Mouse (Mus musculus): ENCODE results near the gene Inip. TPM values are rescaled to one million over a fixed set of nuclear protein-coding genes. Genes with fewer than 3 reads are reported as not detected.
"Not testable (repeated sequence)": the region's sequence is repeated elsewhere in the genome, so short reads cannot be mapped to it uniquely, and the experiment has no call there.

The Inip gene
- polyA plus RNA-seq, 1 experiment from 2014 or later = 78.5 TPM

DNA sequence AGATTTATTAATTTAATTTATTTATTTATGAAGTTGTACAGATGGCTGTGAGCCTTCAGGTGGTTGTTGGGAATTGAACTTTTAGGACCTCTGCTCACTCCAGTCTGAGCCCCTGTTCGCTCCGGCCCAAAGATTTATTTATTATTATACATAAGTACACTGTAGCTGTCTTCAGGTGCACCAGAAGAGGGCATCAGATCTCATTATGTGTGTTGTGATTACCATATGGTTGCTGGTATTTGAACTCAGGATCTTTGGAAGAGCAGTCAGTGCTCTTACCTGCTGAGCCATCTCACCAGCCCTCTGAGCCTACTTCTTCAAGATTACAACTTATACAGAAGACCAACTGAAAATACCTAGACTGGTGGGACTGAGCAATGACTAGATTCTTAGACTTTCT is 7.8 kb downstream of the Inip start:
- not testable (repeated sequence) for H3K27me3 ChIP-seq; H3K4me2 ChIP-seq; H3K9ac ChIP-seq (replicated peaks); H3K4me1 ChIP-seq (replicated peaks); H3K4me3 ChIP-seq (replicated peaks); H3K9me3 ChIP-seq; H3K27ac ChIP-seq; ATAC-seq (ENCODE audit: insufficient number of reproducible peaks, insufficient read depth, low FRiP score, low TSS enrichment, low read depth); H3K36me3 ChIP-seq
- WGBS = 90% methylated on average over 2 of the region's 2 CpGs

DNA sequence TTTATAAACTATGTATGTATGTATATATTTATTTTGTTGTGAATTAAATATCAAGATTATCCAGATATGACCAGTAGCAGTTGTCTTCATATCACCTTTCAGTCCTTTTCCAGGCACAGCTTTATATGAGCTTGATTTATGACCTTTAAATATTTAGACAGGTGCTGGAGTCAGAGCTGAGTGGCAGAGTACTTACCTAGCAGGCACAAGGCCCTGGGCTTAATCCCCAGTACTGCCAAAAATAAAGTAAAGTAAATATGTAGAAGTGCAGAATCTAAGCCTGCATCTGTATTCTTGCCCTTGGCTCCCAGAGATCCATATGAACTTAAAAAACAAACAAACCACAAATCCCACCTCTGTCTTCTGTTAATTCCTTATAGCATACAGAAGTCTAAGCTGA is 12.4 kb downstream of the Inip start:
- Histone ChIP-seq H3K4me1 (replicated peaks) (no peaks in the 10 kb centered on the region), H3K4me3 (replicated peaks) (no peak overlapping the region), H3K4me2 (no peak overlapping the region), H3K27ac (no peak overlapping the region), H3K9me3 (no peaks in the 10 kb centered on the region), H3K9ac (replicated peaks) (no peak overlapping the region), H3K27me3 (no peaks in the 10 kb centered on the region), H3K36me3 (no peaks in the 10 kb centered on the region)
- ATAC-seq (ENCODE audit: insufficient number of reproducible peaks, insufficient read depth, low FRiP score, low TSS enrichment, low read depth) = no peak

DNA sequence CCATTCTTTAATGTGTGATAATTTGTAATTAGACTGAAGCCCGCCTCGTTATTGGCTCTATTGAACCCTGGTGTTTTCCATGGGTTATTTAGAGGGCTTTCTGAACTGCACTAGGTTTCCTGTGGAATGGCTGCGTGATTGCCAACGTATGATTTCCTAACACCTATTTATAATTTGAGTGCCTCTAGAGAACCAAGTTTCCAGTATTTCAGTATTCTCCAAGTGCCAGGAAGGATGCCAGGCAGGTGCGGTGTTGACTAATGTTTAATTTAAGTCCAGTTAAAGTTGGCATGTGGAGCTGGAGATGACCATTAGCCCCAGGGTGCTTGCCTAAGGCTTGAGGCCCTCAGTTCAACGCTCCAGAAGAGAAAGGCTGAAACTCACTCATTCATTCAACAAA is 14.3 kb downstream of the Inip start:
- H3K9ac ChIP-seq (replicated peaks) = no peak overlapping the region
- no peaks in the 10 kb centered on the region for H3K36me3 ChIP-seq
- H3K4me3 ChIP-seq (replicated peaks) = no peak overlapping the region
- no peaks in the 10 kb centered on the region for H3K27me3 ChIP-seq
- no peak for ATAC-seq (ENCODE audit: insufficient number of reproducible peaks, insufficient read depth, low FRiP score, low TSS enrichment, low read depth)
- no peak overlapping the region for H3K27ac ChIP-seq
- H3K4me2 ChIP-seq = no peak overlapping the region
- 65% methylated on average over 6 of the region's 6 CpGs for WGBS
- H3K9me3 ChIP-seq = no peaks in the 10 kb centered on the region
- peaks cover 5% of the 10 kb centered on the region for H3K4me1 ChIP-seq (replicated peaks)

DNA sequence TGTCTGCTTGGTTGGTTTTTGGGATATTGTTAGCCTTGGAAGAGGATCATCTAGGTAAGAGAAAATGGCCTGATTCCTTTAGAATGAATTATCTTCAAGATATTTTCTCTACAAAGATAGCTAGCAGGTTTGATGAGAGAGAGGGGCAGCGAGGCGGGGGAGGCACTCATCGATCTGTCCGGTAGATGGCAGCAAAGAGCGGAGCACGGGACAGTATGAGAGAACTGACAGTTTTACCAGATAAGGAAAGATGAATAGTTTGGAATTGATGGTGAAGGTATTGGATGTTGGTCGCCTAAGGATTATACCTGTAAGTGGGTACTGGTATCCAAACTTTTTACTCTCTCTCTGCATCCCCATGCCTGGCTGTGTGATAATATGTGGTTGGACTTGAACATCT is 14.7 kb downstream of the Inip start:
- Histone ChIP-seq H3K4me2 (no peak overlapping the region), H3K36me3 (no peaks in the 10 kb centered on the region), H3K9ac (replicated peaks) (no peak overlapping the region), H3K4me3 (replicated peaks) (no peak overlapping the region), H3K9me3 (no peaks in the 10 kb centered on the region), H3K4me1 (replicated peaks) (peaks cover 6% of the 10 kb centered on the region), H3K27me3 (no peaks in the 10 kb centered on the region), H3K27ac (no peak overlapping the region)
- WGBS = under 1% methylated on average over 7 of the region's 7 CpGs
- ATAC-seq (ENCODE audit: insufficient number of reproducible peaks, insufficient read depth, low FRiP score, low TSS enrichment, low read depth) = no peak

DNA sequence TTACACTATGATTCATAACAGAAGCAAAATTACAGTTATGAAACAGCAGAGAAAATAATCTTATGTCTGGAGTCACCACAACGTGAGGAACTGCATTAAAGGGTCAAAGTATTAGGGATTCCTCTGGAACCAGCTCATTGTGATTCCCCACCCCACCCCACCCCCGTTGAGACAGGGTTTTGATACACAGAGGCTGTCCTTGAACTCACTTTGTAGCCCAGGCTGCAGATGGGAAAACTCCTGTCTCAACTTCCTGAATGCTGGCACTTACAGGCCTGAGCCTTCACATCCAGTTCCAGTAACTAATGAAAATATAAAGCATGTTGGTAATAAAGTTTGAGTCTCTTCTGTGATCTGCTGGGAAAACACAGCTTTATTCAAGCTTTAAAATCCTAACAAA is 16.0 kb downstream of the Inip start:
- WGBS = 32% methylated on average over 2 of the region's 2 CpGs
- no peak for ATAC-seq (ENCODE audit: insufficient number of reproducible peaks, insufficient read depth, low FRiP score, low TSS enrichment, low read depth)

DNA sequence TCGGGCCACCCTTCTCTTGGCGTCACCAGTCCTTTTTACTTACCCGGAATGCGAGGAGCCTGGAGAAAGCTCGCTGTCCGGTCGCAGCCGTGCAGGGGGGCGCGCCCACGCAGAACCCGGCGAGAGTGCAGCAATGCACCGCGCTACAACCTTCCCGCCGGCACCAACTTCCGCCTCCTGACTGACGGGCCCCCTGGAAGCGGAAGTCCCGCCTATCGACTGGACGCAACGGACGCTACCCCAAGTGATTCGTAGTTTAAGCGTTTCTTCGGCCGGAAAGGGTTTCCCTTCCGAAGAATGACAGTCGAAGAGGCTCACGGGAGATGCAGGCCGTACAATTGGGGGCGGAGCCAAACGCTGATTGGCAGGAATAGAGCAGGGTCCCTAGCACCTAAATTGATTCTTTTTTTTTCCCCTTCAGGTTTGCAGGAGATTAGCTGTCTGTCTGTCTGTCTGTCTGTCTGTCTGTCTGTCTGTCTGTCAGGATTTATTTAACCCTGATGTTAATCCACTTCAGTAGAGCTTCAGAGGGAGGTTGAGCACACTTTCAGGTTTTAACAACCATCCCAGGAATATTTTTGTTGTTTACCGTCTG is 17.6 kb downstream of the Inip start:
- 1% methylated on average over 36 of the region's 36 CpGs for WGBS
- Histone ChIP-seq H3K27ac (peak overlapping the region; percentile 77), H3K9ac (replicated peaks) (peak overlapping the region; percentile 81)

More for the DNA sequence above, 16.0 kb downstream of the Inip start:
- no peak overlapping the region for H3K27ac ChIP-seq
- no peak overlapping the region for H3K4me2 ChIP-seq
- H3K4me1 ChIP-seq (replicated peaks) = peaks cover 6% of the 10 kb centered on the region
- no peaks in the 10 kb centered on the region for H3K9me3 ChIP-seq
- H3K4me3 ChIP-seq (replicated peaks) = no peak overlapping the region
- no peaks in the 10 kb centered on the region for H3K27me3 ChIP-seq
- H3K36me3 ChIP-seq = no peaks in the 10 kb centered on the region
- H3K9ac ChIP-seq (replicated peaks) = no peak overlapping the region

DNA sequence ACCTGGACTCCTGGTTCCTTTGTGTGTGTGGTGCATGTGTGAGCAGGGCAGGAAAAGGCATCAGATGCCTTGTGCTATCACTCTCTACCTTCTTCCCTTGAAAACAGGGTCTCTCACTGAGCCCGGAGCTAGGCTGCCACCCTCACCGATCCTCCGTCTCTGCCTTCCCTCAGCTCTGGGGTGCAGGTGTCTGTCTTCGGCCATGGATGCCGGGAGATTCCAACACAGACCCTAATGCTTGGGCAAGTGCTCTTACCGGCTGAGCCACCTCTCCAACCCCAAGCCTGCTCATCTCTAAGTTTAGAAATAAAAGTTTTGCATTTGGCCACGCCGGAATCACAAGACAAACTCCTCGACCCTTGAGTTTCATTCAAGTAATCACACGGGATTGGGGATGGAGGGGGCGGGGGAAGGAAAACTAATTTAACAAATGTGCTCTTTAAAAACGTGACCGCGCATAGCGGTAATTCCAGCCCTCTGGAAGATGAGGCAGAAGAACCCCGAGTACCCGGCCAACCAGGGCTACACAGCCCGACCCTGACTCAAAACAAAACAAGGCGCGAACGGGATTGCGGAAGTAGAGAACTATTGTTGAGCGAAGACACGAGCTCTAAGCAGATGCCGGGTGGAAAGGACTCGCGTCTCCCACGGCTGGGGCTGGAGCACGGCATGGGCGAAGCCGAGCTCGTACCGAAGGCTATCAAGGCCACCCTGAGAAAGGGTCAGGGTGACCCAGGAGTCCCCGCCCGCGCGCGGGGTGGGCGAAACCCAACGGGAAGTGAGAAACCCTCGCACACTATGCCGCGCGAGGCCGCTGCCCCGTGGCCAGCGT is 18.3 kb downstream of the Inip start:
- ATAC-seq (ENCODE audit: insufficient number of reproducible peaks, insufficient read depth, low FRiP score, low TSS enrichment, low read depth) = peak; percentile 43
- WGBS = under 1% methylated on average over 47 of the region's 47 CpGs
- Histone ChIP-seq H3K27me3 (no peaks in the 10 kb centered on the region), H3K9me3 (no peaks in the 10 kb centered on the region), H3K4me1 (replicated peaks) (peaks cover 6% of the 10 kb centered on the region), H3K36me3 (peaks cover 10% of the 10 kb centered on the region; the same call in 1 of the 2 replicates), H3K9ac (replicated peaks) (peak overlapping the region; percentile 81), H3K4me3 (replicated peaks) (peak overlapping the region; percentile 93), H3K4me2 (peak overlapping the region; percentile 85), H3K27ac (peak overlapping the region; percentile 77)

More for the DNA sequence above, 17.6 kb downstream of the Inip start:
- Histone ChIP-seq H3K9me3 (no peaks in the 10 kb centered on the region), H3K36me3 (0 out of 2 replicates have a peak, but pooled peaks cover 4% of the 10 kb centered on the region), H3K4me2 (peak overlapping the region; percentile 85), H3K4me1 (replicated peaks) (peaks cover 6% of the 10 kb centered on the region), H3K27me3 (no peaks in the 10 kb centered on the region), H3K4me3 (replicated peaks) (peak overlapping the region; percentile 93)
- peak; percentile 97 for ATAC-seq (ENCODE audit: insufficient number of reproducible peaks, insufficient read depth, low FRiP score, low TSS enrichment, low read depth)

DNA sequence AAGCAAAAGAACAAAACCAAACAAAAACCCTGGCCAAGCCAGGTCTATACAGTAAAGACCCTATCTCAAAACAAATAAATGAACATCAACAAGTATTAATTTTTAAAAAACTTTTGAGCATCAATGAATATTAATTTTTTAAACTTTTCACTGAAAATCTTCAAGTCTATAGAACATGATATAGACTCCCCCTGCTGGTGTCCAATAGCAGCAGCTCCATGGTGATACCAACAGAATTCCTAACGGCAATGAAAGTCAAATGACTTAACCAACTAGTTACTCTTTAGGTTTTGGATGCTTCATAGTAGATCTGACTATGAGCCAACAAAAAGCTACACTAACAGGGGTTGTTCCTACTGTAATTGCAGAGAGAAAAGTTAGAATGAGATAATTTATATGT is 20.8 kb downstream of the Inip start:
- Histone ChIP-seq H3K4me2 (no peak overlapping the region), H3K4me3 (replicated peaks) (no peak overlapping the region), H3K4me1 (replicated peaks) (peaks cover 6% of the 10 kb centered on the region), H3K27me3 (no peaks in the 10 kb centered on the region), H3K9ac (replicated peaks) (no peak overlapping the region), H3K9me3 (no peaks in the 10 kb centered on the region), H3K27ac (no peak overlapping the region), H3K36me3 (peaks cover 23% of the 10 kb centered on the region; the same call in 1 of the 2 replicates)
- 39% methylated on average over 1 of the region's 1 CpGs for WGBS
- no peak for ATAC-seq (ENCODE audit: insufficient number of reproducible peaks, insufficient read depth, low FRiP score, low TSS enrichment, low read depth)

DNA sequence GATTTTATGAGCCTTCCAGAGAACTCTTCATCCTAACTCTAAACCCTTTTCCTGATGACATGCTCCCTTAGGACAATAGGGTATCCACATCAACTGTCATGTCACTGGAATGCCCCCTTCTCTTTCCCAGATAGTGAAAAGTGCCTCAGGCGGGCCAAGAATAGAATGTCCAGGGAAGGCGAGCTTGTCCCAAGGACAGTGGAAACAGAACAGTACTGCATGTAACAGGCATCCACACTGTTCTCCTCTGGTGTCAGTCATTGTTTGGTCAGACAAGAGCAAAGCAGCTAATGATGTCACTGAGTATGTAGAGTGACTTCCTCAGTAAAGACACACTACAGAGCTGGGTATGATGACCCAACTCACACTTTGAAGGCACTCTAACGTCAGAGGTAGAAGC is 23.6 kb downstream of the Inip start:
- 84% methylated on average over 3 of the region's 3 CpGs for WGBS
- Histone ChIP-seq H3K27ac (no peak overlapping the region), H3K9ac (replicated peaks) (no peak overlapping the region), H3K9me3 (no peaks in the 10 kb centered on the region), H3K36me3 (peaks cover 44% of the 10 kb centered on the region), H3K4me1 (replicated peaks) (peaks cover 6% of the 10 kb centered on the region), H3K27me3 (no peaks in the 10 kb centered on the region), H3K4me3 (replicated peaks) (no peak overlapping the region), H3K4me2 (no peak overlapping the region)
- ATAC-seq (ENCODE audit: insufficient number of reproducible peaks, insufficient read depth, low FRiP score, low TSS enrichment, low read depth) = no peak

DNA sequence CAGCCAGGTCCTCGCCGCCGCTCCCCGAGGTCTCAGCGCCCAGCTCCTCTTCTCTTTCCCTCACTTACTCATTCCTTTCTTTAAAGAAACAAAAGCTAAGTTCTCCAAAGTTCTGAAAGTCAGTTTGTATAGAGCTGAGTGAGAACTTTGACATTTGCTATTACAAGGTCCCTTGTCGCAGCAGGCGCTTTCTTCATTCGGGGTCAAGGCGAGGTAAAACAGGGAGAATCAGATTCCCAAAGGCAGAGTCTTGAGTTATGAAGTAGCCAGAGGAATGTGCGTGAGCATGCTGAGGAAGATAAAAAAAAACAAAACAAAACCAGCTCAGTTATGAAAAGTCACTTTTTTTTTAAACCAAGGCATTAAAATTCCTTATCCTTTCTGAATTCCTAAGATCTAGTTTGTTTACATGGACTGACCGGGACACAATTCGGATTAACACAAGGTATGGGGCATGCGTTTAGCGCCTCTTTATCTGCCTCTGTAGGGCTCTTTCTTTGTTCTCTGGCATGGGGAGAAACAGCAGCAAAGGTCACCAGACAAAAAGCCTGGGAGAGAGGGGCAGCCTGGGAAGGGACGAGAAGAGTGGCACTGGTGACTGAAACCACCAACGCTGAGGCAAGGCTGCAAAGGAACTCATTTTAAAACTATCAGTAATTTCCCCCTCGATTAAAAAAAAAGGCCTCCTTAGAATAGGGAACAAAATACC is 29.1 kb downstream of the Inip start:
- no peaks in the 10 kb centered on the region for H3K27me3 ChIP-seq
- ATAC-seq (ENCODE audit: insufficient number of reproducible peaks, insufficient read depth, low FRiP score, low TSS enrichment, low read depth) = no peak
- no peaks in the 10 kb centered on the region for H3K9me3 ChIP-seq
- no peaks in the 10 kb centered on the region for H3K4me1 ChIP-seq (replicated peaks)
- no peak overlapping the region for H3K9ac ChIP-seq (replicated peaks)
- H3K36me3 ChIP-seq = peaks cover 64% of the 10 kb centered on the region
- H3K27ac ChIP-seq = no peak overlapping the region
- no peak overlapping the region for H3K4me2 ChIP-seq
- no peak overlapping the region for H3K4me3 ChIP-seq (replicated peaks)
- WGBS = 87% methylated on average over 17 of the region's 17 CpGs

DNA sequence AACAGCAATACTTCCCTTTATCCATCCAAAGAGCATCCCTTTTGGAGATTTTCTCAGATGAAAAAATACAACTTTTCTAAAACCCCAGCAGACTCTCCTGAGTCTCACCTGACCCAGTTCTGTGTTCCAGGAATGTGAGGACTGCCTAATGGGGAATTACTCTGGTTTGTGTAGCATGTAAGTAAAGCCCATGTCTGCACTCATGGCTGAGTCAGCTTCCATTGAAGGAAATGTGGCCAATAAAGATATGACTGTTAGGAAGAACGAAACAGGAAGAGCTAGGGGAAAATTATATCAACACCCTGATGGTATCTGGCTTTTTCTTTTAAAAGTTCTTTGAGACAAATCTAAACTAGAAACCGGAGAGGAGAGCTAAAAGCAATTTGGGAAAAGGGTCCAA is 33.7 kb downstream of the Inip start:
- Histone ChIP-seq H3K27ac (no peak overlapping the region), H3K36me3 (peaks cover 34% of the 10 kb centered on the region), H3K4me1 (replicated peaks) (peaks cover 16% of the 10 kb centered on the region), H3K9ac (replicated peaks) (no peak overlapping the region), H3K4me3 (replicated peaks) (no peak overlapping the region), H3K9me3 (no peaks in the 10 kb centered on the region), H3K27me3 (no peaks in the 10 kb centered on the region), H3K4me2 (no peak overlapping the region)
- ATAC-seq (ENCODE audit: insufficient number of reproducible peaks, insufficient read depth, low FRiP score, low TSS enrichment, low read depth) = no peak
- 94% methylated on average over 2 of the region's 2 CpGs for WGBS

Data from limb, embryonic 12.5 days (tissue).